Mouse (Mus musculus) cortical plate, adult 2 months (tissue): Measurements from ENCODE around the gene Mapk6.

Source experiments
- CTCF ChIP-seq: fragments of 200-500 bp; IDR thresholded peaks from 2 replicates; pipeline ENCODE4 v1.5.1; 2011; ENCODE audit warnings: mild to moderate bottlenecking, control low read depth, low read length; ENCODE audit not compliant: insufficient read depth; ENCODE audit errors: extremely low read depth
- POLR2A ChIP-seq: fragments of 200-500 bp; IDR thresholded peaks from 2 replicates; pipeline ENCODE4 v1.6.1; 2011; ENCODE audit warnings: mild to moderate bottlenecking, low read length, control low read depth; ENCODE audit not compliant: insufficient read depth; ENCODE audit errors: extremely low read depth

- TF ChIP-seq POLR2A (no peak), CTCF (no peak)
These were observed 38.2 kb upstream of the Mapk6 start for GRCm38 (mm10) chr9:75448021-75448420.
